Mouse (Mus musculus) limb, embryonic 11.5 days (tissue): ENCODE measurements around the gene Nudt16l1. TPM values are rescaled to one million over a fixed set of nuclear protein-coding genes. Genes with fewer than 3 reads are reported as not detected.

Source experiments
- polyA plus RNA-seq: library from polyadenylated mRNA; unstranded; fragments of >200 nt; fragmentation: Nextera tagmentation; extraction: Ambion mirVana; gene quantifications from 2 replicates; pipeline ENCODE4 v1.2.1, GENCODE M21; 2014

The Nudt16l1 gene
- polyA plus RNA-seq, 1 experiment from 2014 or later = 172 TPM

Other genes with a start within 250 kb of the Nudt16l1 start
- 249 and 258 TPM in 2 replicates for gene Nmral1, start 219.4 kb upstream of the Nudt16l1 start, polyA plus RNA-seq
- gene Hmox2, start 212.4 kb upstream of the Nudt16l1 start, polyA plus RNA-seq = 103 and 111 TPM in 2 replicates
- gene Cdip1, start 148.5 kb upstream of the Nudt16l1 start, polyA plus RNA-seq = 82.2 and 89.5 TPM in 2 replicates
- gene 4930562C15Rik, start 103.3 kb upstream of the Nudt16l1 start, polyA plus RNA-seq = 0.81 and 0.93 TPM in 2 replicates
- 32.0 and 36.4 TPM in 2 replicates for gene Ubald1, start 58.4 kb upstream of the Nudt16l1 start, polyA plus RNA-seq
- 79.3 and 79.6 TPM in 2 replicates for gene Mgrn1, start 52.5 kb upstream of the Nudt16l1 start, polyA plus RNA-seq
- gene Anks3, start 25.4 kb downstream of the Nudt16l1 start, polyA plus RNA-seq = 41.0 and 41.2 TPM in 2 replicates
- not detected in 2 replicates for gene Sept12, start 59.1 kb downstream of the Nudt16l1 start, polyA plus RNA-seq
- gene Smim22, start 68.5 kb downstream of the Nudt16l1 start, polyA plus RNA-seq = 0.76 and 3.4 TPM in 2 replicates
- 67.7 and 70.8 TPM in 2 replicates for gene Rogdi, start 74.8 kb downstream of the Nudt16l1 start, polyA plus RNA-seq
- 122 and 148 TPM in 2 replicates for gene Glyr1, start 111.1 kb downstream of the Nudt16l1 start, polyA plus RNA-seq
- gene Ubn1, start 111.3 kb downstream of the Nudt16l1 start, polyA plus RNA-seq = 25.1 and 25.9 TPM in 2 replicates
- gene Ppl, start 193.7 kb downstream of the Nudt16l1 start, polyA plus RNA-seq = 1.6 and 1.7 TPM in 2 replicates
- gene Sec14l5, start 208.3 kb downstream of the Nudt16l1 start, polyA plus RNA-seq = not detected in 2 replicates